Comparison of ENCODE assay signal across 17 mouse cellular contexts in genomic region chr4:148169586-148169985, GRCm38 (mm10). TPM values are rescaled to one million over a fixed set of nuclear protein-coding genes. Genes with fewer than 3 reads are reported as not detected.
A peak's percentile ranks its signal among the peaks of the same experiment; 100 is the strongest.
DNase-seq lines count a peak whose midpoint lies in the region; ATAC-seq lines count a peak whose summit lies in the region.
"Had no signal": no experiment of that assay in that cellular context is flagged by ENCODE, and none has a peak within 500 bp of the region (broad histone marks: within the 10 kb centered on the region; RNA-seq: fewer than 3 reads in every experiment).

No protein-coding gene starts in this region.

- H3K4me2 ChIP-seq in hindbrain, embryonic 11.5 days (replicated peaks; ENCODE audit: low read depth, low read length), result no peak overlapping the region
- no peak overlapping the region for H3K4me2 ChIP-seq in hindbrain, embryonic 16.5 days (ENCODE audit: low read length)
- H3K4me2 ChIP-seq: forebrain, embryonic 12.5 days; liver, embryonic 15.5 days had no signal

- no peak overlapping the region for H3K4me3 ChIP-seq in hindbrain, embryonic 11.5 days (ENCODE audit: low read depth, low read length)
- H3K4me3 ChIP-seq in hindbrain, embryonic 16.5 days (ENCODE audit: low read length), result no peak overlapping the region
- H3K4me3 ChIP-seq: forebrain, embryonic 12.5 days; heart, embryonic 10.5 days; liver, embryonic 15.5 days had no signal

- H3K27me3 ChIP-seq in hindbrain, embryonic 11.5 days (ENCODE audit: control insufficient read depth, insufficient read depth, low read length), result peaks cover 52% of the 10 kb centered on the region
- H3K27me3 ChIP-seq in hindbrain, embryonic 16.5 days (replicated peaks; ENCODE audit: control insufficient read depth, insufficient read depth, low read length), result peaks cover 21% of the 10 kb centered on the region

- peak; percentile 19 for DNase-seq in hindbrain, embryonic 11.5 days (ENCODE audit: low spot score)
- DNase-seq in thymus, postnatal 14 days, result peak; percentile 14
- DNase-seq in thymus, postnatal 4 days, result no peak
- DNase-seq in lung, postnatal 36 days, result no peak
- no peak for DNase-seq in embryo, embryonic 11 days
- DNase-seq: adrenal gland, postnatal 10 days; cerebellum, postnatal 14 days; right cerebral cortex, postnatal 14 days; thymus, adult 18-20 months had no signal

- WGBS in hindbrain, embryonic 11.5 days, result 26% methylated on average over 15 of the region's 15 CpGs
- WGBS in hindbrain, embryonic 16.5 days, result 21% methylated on average over 15 of the region's 15 CpGs

- no peaks in the 10 kb centered on the region for H3K36me3 ChIP-seq in hindbrain, embryonic 11.5 days (ENCODE audit: control insufficient read depth, insufficient read depth, low read length)
- no peaks in the 10 kb centered on the region for H3K36me3 ChIP-seq in hindbrain, embryonic 16.5 days (ENCODE audit: control insufficient read depth, insufficient read depth, low read length)
- H3K36me3 ChIP-seq: forebrain, embryonic 12.5 days; heart, embryonic 10.5 days; liver, embryonic 15.5 days had no signal

- no peak overlapping the region for H3K9ac ChIP-seq in hindbrain, embryonic 11.5 days (ENCODE audit: low read depth, low read length)
- H3K9ac ChIP-seq in hindbrain, embryonic 16.5 days (ENCODE audit: low read depth, low read length), result no peak overlapping the region
- H3K9ac ChIP-seq: forebrain, embryonic 12.5 days; liver, embryonic 15.5 days had no signal

- no peak for ATAC-seq in hindbrain, embryonic 11.5 days (ENCODE audit: low FRiP score)
- no peak for ATAC-seq in hindbrain, embryonic 16.5 days
- ATAC-seq in hematopoietic stem cell, adult 5-6 weeks (replicated peaks in 1 of 2; ENCODE audit: insufficient read depth in 1 of 2, low FRiP score in 2 of 2, low TSS enrichment in 1 of 2, low read depth in 1 of 2, poor library complexity in 2 of 2, severe bottlenecking in 2 of 2), result peak; percentile 12 to 28; a peak in 2 of 4 replicates

- H3K4me1 ChIP-seq in hindbrain, embryonic 11.5 days (replicated peaks; ENCODE audit: control insufficient read depth, insufficient read depth, low read length), result peaks cover 4% of the 10 kb centered on the region
- H3K4me1 ChIP-seq in hindbrain, embryonic 16.5 days (ENCODE audit: control insufficient read depth, insufficient read depth, low read depth, low read length), result peaks cover 15% of the 10 kb centered on the region
- H3K4me1 ChIP-seq: liver, embryonic 15.5 days had no signal

- H3K9me3 ChIP-seq in hindbrain, embryonic 11.5 days (ENCODE audit: control insufficient read depth, low read length), result no peaks in the 10 kb centered on the region
- no peaks in the 10 kb centered on the region for H3K9me3 ChIP-seq in hindbrain, embryonic 16.5 days (ENCODE audit: control insufficient read depth, low read length)
- H3K9me3 ChIP-seq: forebrain, embryonic 12.5 days; heart, embryonic 10.5 days; liver, embryonic 15.5 days had no signal

- H3K27ac ChIP-seq in hindbrain, embryonic 11.5 days (ENCODE audit: low read depth, low read length), result no peak overlapping the region
- no peak overlapping the region for H3K27ac ChIP-seq in hindbrain, embryonic 16.5 days (ENCODE audit: low read depth, low read length)
- H3K27ac ChIP-seq: forebrain, embryonic 12.5 days; heart, embryonic 10.5 days; liver, embryonic 15.5 days had no signal

RNA-seq across cellular contexts. Expression of gene Fbxo2, which starts 9.2 kb away (rescaled TPM):
- polyA plus RNA-seq in hindbrain, embryonic 11.5 days (2014; fragmentation: Nextera tagmentation; extraction: Ambion mirVana), result 3.0 and 3.2 TPM in 2 replicates
- polyA plus RNA-seq in hindbrain, embryonic 16.5 days (2015; fragmentation: Nextera tagmentation; extraction: Ambion mirVana), result 24.9 and 31.1 TPM in 2 replicates
- not detected in 2 replicates for total RNA-seq in hematopoietic stem cell, adult 5-6 weeks (2017)
- total RNA-seq: monocyte, adult 5-6 weeks; neutrophil, adult 5-6 weeks had no signal

RNA-seq across cellular contexts. Expression of gene Fbxo44, which starts 9.3 kb away (rescaled TPM):
- polyA plus RNA-seq in hindbrain, embryonic 11.5 days (2014; fragmentation: Nextera tagmentation; extraction: Ambion mirVana), result 82.2 and 82.5 TPM in 2 replicates
- 104 and 114 TPM in 2 replicates for polyA plus RNA-seq in hindbrain, embryonic 16.5 days (2015; fragmentation: Nextera tagmentation; extraction: Ambion mirVana)
- 3.9 and 4.1 TPM in 2 replicates for total RNA-seq in hematopoietic stem cell, adult 5-6 weeks (2017)

RNA-seq across cellular contexts. Expression of gene Fbxo6, which starts 17.6 kb away (rescaled TPM):
- polyA plus RNA-seq in hindbrain, embryonic 11.5 days (2014; fragmentation: Nextera tagmentation; extraction: Ambion mirVana), result 14.6 and 15.5 TPM in 2 replicates
- polyA plus RNA-seq in hindbrain, embryonic 16.5 days (2015; fragmentation: Nextera tagmentation; extraction: Ambion mirVana), result 20.3 and 22.9 TPM in 2 replicates
- total RNA-seq in hematopoietic stem cell, adult 5-6 weeks (2017), result 6.2 and 13.1 TPM in 2 replicates

RNA-seq across cellular contexts. Expression of gene Draxin, which starts 39.1 kb away (rescaled TPM):
- polyA plus RNA-seq in hindbrain, embryonic 11.5 days (2014; fragmentation: Nextera tagmentation; extraction: Ambion mirVana), result 12.8 and 13.8 TPM in 2 replicates
- 12.0 and 14.9 TPM in 2 replicates for polyA plus RNA-seq in hindbrain, embryonic 16.5 days (2015; fragmentation: Nextera tagmentation; extraction: Ambion mirVana)
- not detected in 2 replicates for total RNA-seq in hematopoietic stem cell, adult 5-6 weeks (2017)
- total RNA-seq: gastrocnemius, adult 8-10 months had no signal

RNA-seq across cellular contexts. Expression of gene Mad2l2, which starts 39.4 kb away (rescaled TPM):
- polyA plus RNA-seq in hindbrain, embryonic 11.5 days (2014; fragmentation: Nextera tagmentation; extraction: Ambion mirVana), result 82.5 and 88.2 TPM in 2 replicates
- polyA plus RNA-seq in hindbrain, embryonic 16.5 days (2015; fragmentation: Nextera tagmentation; extraction: Ambion mirVana), result 98.0 and 105 TPM in 2 replicates
- total RNA-seq in hematopoietic stem cell, adult 5-6 weeks (2017), result 4.1 and 10.3 TPM in 2 replicates

Comparison
In these comparisons a context has a peak if more than half of its experiments do, and no peak if none do; other contexts are left out.
1. DNase-seq: peak in hindbrain, embryonic 11.5 days (single experiment) and thymus, postnatal 14 days (single experiment); none in thymus, postnatal 4 days (single experiment), lung, postnatal 36 days (single experiment) and embryo, embryonic 11 days (single experiment).
2. ATAC-seq: peak in hematopoietic stem cell, adult 5-6 weeks (2 of 2); none in hindbrain, embryonic 11.5 days (single experiment) and hindbrain, embryonic 16.5 days (single experiment).